Mouse (Mus musculus) lung, embryonic 14.5 days (tissue): ENCODE measurements around the gene Tcaf1. TPM values are rescaled to one million over a fixed set of nuclear protein-coding genes. Genes with fewer than 3 reads are reported as not detected.

Source experiments
- ATAC-seq: fragments of 200-750 bp; cut with Nextera tagmentation; 2 replicates; pipeline ENCODE4 v1.8.0; 2017; ENCODE audit warnings: mild to moderate bottlenecking, moderate TSS enrichment, moderate library complexity; ENCODE audit not compliant: insufficient read depth
- DNase-seq: peaks from one replicate; pipeline ENCODE4 v3.0.0-alpha.2; 2015
- H3K27ac ChIP-seq: fragments of 300-500 bp; sonication (generic); 2 replicates; pipeline ENCODE4 v1.5.1; 2014; ENCODE audit warnings: low read depth, mild to moderate bottlenecking, moderate library complexity
- H3K27me3 ChIP-seq: fragments of 300-500 bp; sonication (generic); 2 replicates; pipeline ENCODE4 v1.6.1; 2014; ENCODE audit warnings: low read length, control low read depth; ENCODE audit not compliant: insufficient read depth
- H3K36me3 ChIP-seq: fragments of 300-500 bp; sonication (generic); 2 replicates; pipeline ENCODE4 v1.6.1; 2014; ENCODE audit warnings: control low read depth; ENCODE audit not compliant: insufficient read depth
- H3K4me1 ChIP-seq: fragments of 300-500 bp; sonication (generic); 2 replicates; pipeline ENCODE4 v1.6.1; 2014; ENCODE audit warnings: antibody characterized with exemption, control low read depth; ENCODE audit not compliant: insufficient read depth
- H3K4me2 ChIP-seq: fragments of 300-500 bp; sonication (generic); 2 replicates; pipeline ENCODE4 v1.6.1; 2014; ENCODE audit warnings: mild to moderate bottlenecking
- H3K4me3 ChIP-seq: fragments of 300-500 bp; sonication (generic); 2 replicates; pipeline ENCODE4 v1.5.1; 2014; ENCODE audit warnings: low read depth, low read length
- H3K9ac ChIP-seq: fragments of 300-500 bp; sonication (generic); 2 replicates; pipeline ENCODE4 v1.6.1; 2014
- H3K9me3 ChIP-seq: fragments of 300-500 bp; sonication (generic); 2 replicates; pipeline ENCODE4 v1.6.1; 2016; ENCODE audit warnings: low read depth, low read length, control low read depth
- CTCF ChIP-seq: IDR thresholded peaks from 2 replicates; pipeline ENCODE4 v1.5.1; 2016; ENCODE audit warnings: antibody characterized with exemption, low read depth
- WGBS: fragments of 180-500 bp; shearing (Covaris S2); extraction: QIAGEN DNeasy Blood & Tissue Kit; methylation state at CpG from one replicate; pipeline ENCODE4 v1.1.7; 2014; 5-methylcytosine and 5-hydroxymethylcytosine counted together
- polyA plus RNA-seq: library from polyadenylated mRNA; unstranded; fragments of >200 nt; fragmentation: Nextera tagmentation; extraction: Ambion mirVana; gene quantifications from 2 replicates; pipeline ENCODE4 v1.2.1, GENCODE M21; 2014

Gene Tcaf1
- polyA plus RNA-seq, 1 experiment from 2014 or later: 73.2 TPM

GRCm38 (mm10) chr6:42692517-42693190 is 17.2 kb downstream of the Tcaf1 start:
- H3K9me3 ChIP-seq: no peaks in the 10 kb centered on the region
- WGBS: under 1% methylated on average over 32 of the region's 32 CpGs
- peak; percentile 92 for DNase-seq

GRCm38 (mm10) chr6:42692154-42692516 is 17.8 kb downstream of the Tcaf1 start:
- Histone ChIP-seq H3K4me1 (peaks cover 5% of the 10 kb centered on the region; the same call in 1 of the 2 replicates), H3K9ac (peak overlapping the region; percentile 84), H3K36me3 (peaks cover 11% of the 10 kb centered on the region), H3K27ac (peak overlapping the region; percentile 96), H3K27me3 (no peaks in the 10 kb centered on the region), H3K9me3 (no peaks in the 10 kb centered on the region), H3K4me2 (peak overlapping the region; percentile 85), H3K4me3 (peak overlapping the region; percentile 74)
- TF ChIP-seq CTCF: no peak
- WGBS: 0% methylated on average over 9 of the region's 10 CpGs
- peak; percentile 82 for DNase-seq
- peak; percentile 88 for ATAC-seq

More at GRCm38 (mm10) chr6:42692517-42693190, 17.2 kb downstream of the Tcaf1 start:
- Histone ChIP-seq H3K4me1 (peaks cover 5% of the 10 kb centered on the region; the same call in 1 of the 2 replicates), H3K36me3 (peaks cover 11% of the 10 kb centered on the region), H3K27ac (peak overlapping the region; percentile 96), H3K4me2 (peak overlapping the region; percentile 85), H3K4me3 (peak overlapping the region; percentile 74), H3K27me3 (no peaks in the 10 kb centered on the region), H3K9ac (peak overlapping the region; percentile 84)
- no peak for TF ChIP-seq CTCF
- peak; percentile 95 for ATAC-seq

GRCm38 (mm10) chr6:42689761-42690160 is 20.1 kb downstream of the Tcaf1 start:
- Histone ChIP-seq H3K9ac (no peak overlapping the region), H3K4me2 (no peak overlapping the region), H3K4me3 (no peak overlapping the region), H3K4me1 (peaks cover 5% of the 10 kb centered on the region; the same call in 1 of the 2 replicates), H3K27ac (no peak overlapping the region), H3K9me3 (no peaks in the 10 kb centered on the region), H3K36me3 (peaks cover 26% of the 10 kb centered on the region), H3K27me3 (no peaks in the 10 kb centered on the region)
- DNase-seq (no peak), ATAC-seq (no peak)
- no peak for TF ChIP-seq CTCF

- Histone ChIP-seq H3K9ac (no peak overlapping the region), H3K4me2 (no peak overlapping the region), H3K9me3 (no peaks in the 10 kb centered on the region), H3K36me3 (peaks cover 37% of the 10 kb centered on the region), H3K4me3 (no peak overlapping the region), H3K27me3 (no peaks in the 10 kb centered on the region), H3K27ac (no peak overlapping the region), H3K4me1 (peaks cover 5% of the 10 kb centered on the region; the same call in 1 of the 2 replicates)
- peak; percentile 12; the same call in 1 of the 2 replicates for TF ChIP-seq CTCF
- WGBS: 85% methylated on average over 5 of the region's 5 CpGs
- DNase-seq (no peak), ATAC-seq (no peak)
These were observed 22.0 kb downstream of the Tcaf1 start for GRCm38 (mm10) chr6:42687907-42688306.

GRCm38 (mm10) chr6:42680077-42680476 is 29.8 kb downstream of the Tcaf1 start:
- DNase-seq: no peak
- Histone ChIP-seq H3K4me3 (no peak overlapping the region), H3K27me3 (no peaks in the 10 kb centered on the region), H3K36me3 (peaks cover 64% of the 10 kb centered on the region), H3K9ac (no peak overlapping the region), H3K9me3 (no peaks in the 10 kb centered on the region), H3K4me2 (no peak overlapping the region), H3K4me1 (no peaks in the 10 kb centered on the region), H3K27ac (no peak overlapping the region)
- no peak for ATAC-seq
- WGBS: 78% methylated on average over 7 of the region's 7 CpGs
- no peak for TF ChIP-seq CTCF

- Histone ChIP-seq H3K4me2 (no peak overlapping the region), H3K4me3 (no peak overlapping the region), H3K9me3 (no peaks in the 10 kb centered on the region), H3K4me1 (no peaks in the 10 kb centered on the region), H3K27me3 (no peaks in the 10 kb centered on the region), H3K27ac (no peak overlapping the region), H3K9ac (no peak overlapping the region), H3K36me3 (peaks cover 81% of the 10 kb centered on the region)
- no peak for TF ChIP-seq CTCF
- no peak for DNase-seq
- no peak for ATAC-seq
- 88% methylated on average over 3 of the region's 3 CpGs for WGBS
These were observed 33.9 kb downstream of the Tcaf1 start for GRCm38 (mm10) chr6:42676011-42676410.

GRCm38 (mm10) chr6:42671767-42672166 is 38.1 kb downstream of the Tcaf1 start:
- WGBS: 81% methylated on average over 1 of the region's 1 CpGs
- Histone ChIP-seq H3K4me2 (no peak overlapping the region), H3K9ac (no peak overlapping the region), H3K36me3 (peaks cover 67% of the 10 kb centered on the region), H3K4me1 (no peaks in the 10 kb centered on the region), H3K9me3 (no peaks in the 10 kb centered on the region), H3K27ac (no peak overlapping the region), H3K4me3 (no peak overlapping the region), H3K27me3 (no peaks in the 10 kb centered on the region)
- no peak for TF ChIP-seq CTCF
- DNase-seq (no peak), ATAC-seq (no peak)
